Mouse (Mus musculus): ENCODE data around the gene Lef1. TPM values are rescaled to one million over a fixed set of nuclear protein-coding genes. Genes with fewer than 3 reads are reported as not detected.

Lef1 gene
- total and polyA plus RNA-seq, 3 experiments, result 10.0 to 11.7 (median 10.9) TPM

DNA sequence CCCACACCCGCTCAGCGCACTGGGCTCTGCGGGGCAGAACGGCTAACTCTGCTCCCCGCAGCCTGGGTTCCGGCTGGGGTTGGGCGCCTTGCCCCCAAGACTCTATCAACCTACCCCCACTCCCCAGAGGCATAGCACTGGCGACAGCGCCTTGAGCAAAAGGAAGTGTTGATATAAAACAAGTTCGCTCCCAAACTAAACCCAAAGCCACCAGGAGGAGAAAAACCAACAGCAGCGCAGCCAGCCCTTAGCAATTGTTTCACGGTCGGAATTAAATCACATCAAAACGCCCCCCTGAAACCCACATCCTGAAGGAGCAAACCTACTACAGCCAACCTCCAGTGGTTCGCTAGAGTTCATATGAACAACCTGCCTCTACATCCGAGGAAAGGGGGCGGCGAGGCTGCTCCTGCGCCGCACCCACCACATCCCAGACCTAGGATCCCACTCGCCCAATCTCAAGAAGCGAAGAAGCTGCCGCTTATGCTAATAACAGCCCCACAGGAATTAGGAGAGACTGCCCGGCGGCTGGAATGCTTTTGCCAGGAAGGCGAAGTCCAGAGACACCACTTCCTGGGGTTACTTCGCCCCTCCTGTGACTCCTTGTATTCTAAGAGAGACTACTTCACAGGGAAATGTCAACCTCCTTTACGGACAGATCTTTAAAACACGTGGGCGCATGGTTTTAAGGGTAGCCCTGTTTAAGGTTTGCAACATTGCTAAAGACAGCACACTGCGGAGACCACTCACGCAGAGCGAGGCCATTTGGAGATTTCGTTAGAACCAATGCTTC lies 2.8 kb upstream of the Lef1 start:
- DNase-seq, result no peak

DNA sequence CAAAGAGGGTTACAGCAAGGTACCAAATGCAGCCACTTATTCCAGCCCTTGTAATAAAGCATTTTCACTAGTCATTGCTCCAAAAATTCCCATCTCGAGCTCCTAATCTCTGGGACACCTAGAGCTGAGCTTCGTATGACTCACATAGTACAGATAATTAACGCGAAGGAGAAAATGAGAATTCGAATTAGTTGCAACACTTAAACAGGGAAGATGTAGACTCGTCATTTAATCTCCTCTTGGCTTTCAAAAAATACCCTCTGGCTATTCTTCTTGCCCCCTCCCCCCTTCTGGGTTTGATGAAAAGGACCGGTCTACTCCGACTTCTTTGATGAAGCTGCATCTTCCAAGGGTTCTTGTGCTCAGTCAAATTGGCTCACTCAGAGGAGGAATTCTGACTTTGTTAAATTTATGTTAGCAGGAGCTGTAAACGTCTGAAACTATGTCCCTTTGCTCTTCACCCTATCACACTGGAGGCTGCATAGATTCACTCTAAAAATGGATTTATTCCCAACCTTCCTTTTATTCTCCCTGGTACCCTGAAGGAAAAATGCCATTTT lies 2.1 kb upstream of the Lef1 start:
- DNase-seq, result no peak

DNA sequence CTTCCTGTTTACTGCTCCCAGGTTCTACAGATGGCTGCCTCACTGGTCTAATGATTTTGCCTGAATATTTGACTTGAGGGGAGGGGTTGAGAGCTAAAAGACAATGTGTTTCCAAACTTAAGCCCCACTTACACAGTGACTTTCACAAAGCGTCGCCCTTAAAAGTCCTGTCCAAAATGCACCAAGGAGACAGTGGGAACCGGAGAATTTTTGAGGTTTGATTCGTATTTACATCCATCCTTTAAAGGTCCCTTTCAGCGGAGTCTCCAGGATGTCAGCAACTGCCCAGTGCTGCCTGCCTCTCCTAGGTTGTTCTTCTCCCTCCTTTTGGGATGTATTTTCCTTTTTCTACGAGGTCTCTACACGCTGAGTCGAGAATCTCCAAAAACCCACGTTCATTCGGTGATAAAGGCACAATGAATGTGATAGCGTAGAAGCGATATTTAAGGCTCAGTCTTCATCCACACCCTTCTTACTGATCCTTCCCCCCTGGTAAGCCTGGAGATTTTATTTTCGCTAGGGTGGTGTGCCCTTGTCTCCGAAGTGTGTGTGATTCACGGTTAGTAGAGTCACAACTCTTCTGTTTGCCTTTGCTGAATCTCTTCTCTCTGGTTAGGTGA lies 1.1 kb upstream of the Lef1 start:
- DNase-seq, result no peak

DNA sequence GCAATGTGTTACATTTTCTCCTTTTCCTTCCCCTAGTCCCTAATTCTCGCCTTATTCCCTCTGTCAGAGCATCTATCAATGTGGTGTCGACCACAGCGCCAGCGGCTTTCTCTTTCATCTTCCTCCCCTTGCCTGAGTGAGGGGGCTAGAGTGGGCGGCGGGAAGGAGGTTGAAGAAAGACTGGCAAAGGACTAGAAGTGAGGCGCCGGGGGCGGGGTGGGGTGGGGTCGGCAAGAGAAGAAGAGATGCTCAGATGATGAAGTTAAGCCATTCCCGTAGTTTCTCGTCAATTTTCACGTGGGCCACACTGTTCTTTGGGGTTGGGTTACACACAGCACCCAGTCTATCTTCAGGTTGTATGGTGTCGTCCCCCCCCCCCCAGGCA lies 593 bp upstream of the Lef1 start:
- peak; percentile 14 for DNase-seq

DNA sequence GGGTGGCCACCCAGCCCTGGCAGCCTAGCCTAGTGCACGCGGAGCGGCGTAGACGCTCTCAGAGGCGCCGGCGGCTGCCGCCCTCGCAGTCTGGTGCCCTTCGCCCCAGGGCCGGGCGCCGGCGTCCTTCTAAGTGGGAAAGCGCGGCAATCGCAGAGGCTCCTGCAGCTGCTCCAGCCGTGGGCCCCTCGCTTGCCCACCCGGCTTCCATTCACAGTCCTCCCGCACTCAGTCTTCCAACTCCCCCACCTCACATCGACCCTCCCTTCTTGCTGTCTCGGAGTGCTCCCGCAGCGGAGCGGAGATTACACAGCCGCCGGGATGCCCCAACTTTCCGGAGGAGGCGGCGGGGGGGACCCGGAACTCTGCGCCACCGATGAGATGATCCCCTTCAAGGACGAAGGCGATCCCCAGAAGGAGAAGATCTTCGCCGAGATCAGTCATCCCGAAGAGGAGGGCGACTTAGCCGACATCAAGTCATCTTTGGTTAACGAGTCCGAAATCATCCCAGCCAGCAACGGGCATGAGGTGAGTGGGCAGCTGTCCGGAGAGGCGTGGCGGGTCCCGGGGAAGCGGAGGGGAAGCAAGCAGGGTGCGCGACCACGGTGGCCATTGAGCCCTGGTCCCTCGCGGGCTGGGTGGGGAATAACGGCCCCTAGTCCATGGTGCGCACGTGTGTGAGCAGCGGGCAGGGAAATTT lies 1.0 kb downstream of the Lef1 start:
- peak; percentile 74 for DNase-seq

DNA sequence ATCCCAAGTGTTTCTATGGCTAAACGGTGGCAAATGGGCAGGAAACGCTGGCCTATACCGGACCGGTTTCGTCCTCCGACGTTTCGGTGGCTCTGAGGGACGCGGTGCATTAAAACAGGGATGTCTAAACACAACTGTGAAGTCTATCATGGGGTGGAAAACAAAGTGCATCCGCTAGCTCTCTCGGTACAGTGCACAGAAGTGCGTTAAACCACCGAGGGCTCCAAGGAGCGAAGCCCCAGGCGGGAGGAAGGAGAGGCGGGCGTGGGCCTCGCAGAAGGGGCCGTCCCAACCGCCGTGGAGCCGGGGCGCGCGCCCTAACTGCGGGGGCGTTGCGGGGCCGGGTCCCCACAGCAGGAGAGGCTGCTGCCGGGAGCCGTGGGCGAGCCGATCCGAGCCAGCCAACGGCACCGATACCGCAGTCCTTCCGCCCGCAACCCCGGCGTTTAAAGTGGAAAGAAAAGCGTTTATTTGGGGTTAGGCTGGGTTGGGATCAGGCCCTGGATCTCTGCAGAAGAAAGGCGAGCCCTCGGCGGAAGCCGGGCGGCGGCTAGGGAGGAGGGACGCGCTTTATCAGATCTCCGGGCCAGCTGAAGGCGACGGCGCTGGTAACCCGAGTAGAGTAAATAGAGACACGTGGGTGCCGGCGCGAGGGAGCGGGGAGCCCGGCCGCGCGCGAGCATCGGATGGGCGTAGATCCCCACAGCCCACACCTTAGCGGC lies 1.7 kb downstream of the Lef1 start:
- peak; percentile 81 for DNase-seq

DNA sequence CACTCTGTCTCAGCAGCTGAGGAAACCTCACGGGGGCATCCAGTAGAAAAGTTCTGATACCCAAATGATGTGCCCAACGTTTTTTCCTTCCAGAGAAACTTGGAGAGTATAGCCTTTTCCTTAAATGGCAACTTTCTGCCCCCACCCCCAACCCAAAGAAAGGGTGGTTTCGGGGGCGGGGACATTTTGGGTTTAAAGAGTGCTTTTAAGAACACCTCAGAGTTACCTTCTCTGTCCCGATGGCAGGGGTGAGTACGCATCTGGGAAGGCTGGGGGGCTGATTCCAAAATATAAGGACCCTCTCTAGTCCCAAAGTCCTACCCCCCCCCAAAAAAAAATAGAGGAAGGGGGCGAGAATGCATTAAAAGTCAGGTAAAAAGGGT lies 2.3 kb downstream of the Lef1 start:
- DNase-seq, result no peak

DNA sequence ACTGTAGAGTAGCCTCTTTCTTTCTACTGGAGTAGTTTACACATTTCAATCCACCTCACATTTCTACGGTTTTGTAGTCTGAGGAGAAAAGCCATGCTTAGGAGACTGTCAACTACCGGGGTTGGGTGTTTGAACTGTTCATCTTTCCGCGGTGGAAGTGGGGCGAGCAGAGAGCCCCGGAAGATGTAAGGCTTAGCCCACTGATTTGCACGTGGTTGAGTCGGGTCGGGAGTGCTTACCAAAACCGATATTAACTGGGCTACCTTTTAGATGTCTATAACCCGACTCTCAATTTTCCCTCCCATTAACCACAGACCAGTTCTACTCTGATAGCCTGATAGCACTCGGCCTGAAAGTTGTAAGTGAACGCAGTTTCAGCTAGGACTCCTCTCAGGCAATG lies 2.8 kb downstream of the Lef1 start:
- peak; percentile 23 for DNase-seq

DNA sequence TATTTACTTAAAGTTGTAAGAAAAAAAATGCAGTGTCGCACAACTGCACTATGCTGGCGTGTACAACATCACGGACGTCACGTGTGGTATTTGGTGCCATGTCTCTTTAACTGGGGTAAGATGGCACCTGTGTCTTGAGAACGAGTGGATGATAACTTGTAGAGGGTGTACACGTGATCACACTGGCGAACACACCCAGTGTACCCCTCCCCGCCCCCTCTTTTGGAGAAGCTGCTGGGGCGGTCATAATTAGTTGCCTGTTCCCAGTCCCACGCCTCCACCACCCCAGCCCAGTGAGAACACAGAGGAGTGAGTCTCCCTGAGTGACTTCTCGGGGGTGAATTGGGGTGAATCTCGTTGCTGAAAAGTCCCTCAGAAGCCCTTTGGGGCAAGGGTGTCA lies 5.8 kb downstream of the Lef1 start:
- no peak for DNase-seq

DNA sequence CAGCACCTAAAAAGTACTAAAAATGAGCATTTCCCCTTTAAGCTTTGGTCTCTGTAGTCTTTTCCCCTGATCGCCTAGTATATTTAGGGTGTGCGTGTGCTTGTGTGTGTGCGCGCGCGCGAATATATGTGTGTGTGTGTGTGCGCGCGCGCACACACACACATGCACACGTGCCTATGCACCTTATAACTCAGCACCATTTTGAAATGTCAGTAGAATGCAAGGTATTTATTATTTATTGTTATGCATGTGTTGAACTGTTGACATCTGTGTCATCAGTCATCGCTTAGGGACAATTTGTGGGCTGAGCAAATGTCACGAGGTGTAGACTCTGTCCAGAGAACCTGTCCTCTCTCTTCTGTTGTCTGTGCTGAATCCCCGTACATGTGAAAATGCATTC lies 7.1 kb downstream of the Lef1 start:
- no peak for DNase-seq

DNA sequence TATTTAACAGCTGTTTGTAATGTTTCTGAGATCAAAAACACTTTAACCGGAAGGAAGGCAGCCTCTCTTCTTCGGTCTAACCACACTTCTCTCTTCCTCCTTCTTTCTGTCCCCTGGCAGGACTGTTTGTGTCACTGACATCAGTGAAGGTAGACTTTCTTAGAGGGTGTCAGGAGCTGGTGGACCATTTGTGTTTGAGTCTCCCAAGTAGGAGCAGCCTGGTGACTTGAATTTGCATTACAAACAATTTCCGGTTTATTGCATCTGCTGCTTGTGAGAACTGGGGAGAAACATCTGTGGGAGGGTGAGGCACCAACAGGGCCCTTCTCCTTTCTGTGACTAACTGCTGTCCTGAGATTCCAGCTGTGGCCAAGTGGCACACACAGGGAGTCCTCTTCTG lies 7.6 kb downstream of the Lef1 start:
- no peak for DNase-seq

DNA sequence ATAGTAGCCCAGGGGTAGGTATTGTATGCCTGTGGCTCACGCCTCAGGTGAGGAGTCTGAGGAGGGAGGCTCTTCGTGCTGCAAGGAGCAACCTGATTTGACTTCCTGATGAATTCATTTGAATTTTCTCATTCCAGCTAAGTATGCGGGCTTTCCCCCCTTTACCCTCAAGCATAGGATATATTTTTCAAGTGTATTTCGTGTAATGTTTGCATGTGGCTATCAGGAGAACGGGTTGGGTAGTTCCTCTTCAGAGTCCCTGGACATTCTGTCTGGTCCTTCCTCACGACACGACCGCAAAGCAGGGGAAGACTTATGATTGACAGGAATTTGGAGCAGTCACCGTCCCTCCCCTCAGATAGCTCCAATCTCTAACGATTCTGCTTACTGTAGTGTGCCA lies 9.2 kb downstream of the Lef1 start:
- DNase-seq, result no peak

DNA sequence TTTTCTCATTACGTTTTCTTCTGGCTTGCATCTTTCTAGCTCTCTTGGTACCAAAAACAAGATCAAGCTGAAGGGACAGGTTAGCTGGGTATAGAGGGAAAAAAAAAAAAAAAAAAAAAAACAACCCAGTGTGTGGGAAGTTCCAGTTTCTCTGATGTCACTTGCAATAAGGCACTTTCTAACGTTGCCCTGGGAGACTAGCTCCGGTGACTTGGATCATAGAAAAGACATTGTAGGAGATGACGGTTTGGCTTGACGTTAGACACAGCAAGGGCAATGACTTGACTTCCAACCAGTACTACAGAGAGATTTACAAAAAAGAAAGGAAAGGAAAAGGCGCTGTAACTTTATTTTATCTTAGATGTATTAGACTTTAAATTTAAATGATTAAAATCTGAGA lies 13.2 kb downstream of the Lef1 start:
- DNase-seq, result no peak

DNA sequence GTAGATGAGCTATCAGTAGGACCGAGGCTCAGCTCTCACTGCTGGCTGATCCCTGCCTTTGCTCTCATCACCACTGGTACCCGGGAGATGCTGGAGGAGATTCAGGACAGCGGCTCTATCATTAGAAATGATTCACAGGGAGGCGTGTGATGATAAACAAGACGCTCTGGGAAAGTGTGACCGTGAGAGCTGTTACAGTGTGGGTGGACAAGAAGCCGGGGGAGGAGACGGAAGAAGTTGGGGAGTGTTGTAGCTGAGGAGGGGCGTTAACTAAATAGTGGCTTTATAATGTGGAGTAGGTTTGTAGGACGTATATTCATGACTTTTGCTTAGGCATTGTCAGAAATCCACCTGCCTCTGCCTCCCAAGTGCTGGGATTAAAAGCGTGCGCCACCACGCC lies 15.6 kb downstream of the Lef1 start:
- DNase-seq, result no peak

DNA sequence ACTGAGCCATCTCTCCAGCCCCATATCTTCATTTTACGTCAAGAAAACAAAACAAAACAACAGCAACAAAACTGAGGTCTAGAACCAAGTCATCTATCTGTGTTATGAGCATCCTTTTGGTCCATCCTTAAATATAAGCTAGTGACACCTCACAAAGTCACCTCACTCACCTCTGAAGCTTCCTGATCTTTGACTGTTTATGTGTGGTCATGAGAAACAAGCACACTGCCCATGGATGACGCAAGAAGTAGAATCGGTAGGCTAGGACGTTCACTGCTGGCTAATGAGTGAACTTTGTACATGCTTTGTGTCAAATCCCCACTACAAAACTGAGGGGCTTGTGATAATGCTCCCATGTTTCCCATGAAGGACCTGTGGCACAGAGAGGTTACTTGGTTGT lies 16.2 kb downstream of the Lef1 start:
- no peak for DNase-seq

DNA sequence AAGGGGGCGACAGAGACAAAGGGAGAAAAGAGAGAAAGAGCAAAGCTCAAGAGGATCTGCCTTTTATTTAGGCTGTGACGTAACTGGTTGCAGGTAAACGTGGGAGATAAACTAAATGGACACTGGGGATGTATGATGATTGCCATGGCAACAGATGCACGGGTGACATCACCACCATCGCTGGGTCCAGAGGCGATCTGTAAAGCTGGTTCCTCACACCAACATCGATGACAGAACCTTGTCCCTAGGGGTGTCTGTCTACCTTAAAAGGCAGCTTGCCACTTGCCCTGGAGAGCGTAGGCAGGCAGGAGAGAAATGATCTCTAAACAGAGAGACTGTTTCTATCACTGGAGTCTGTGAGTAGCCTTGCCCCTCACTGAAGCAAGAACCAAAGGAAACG lies 23.7 kb downstream of the Lef1 start:
- DNase-seq, result no peak

DNA sequence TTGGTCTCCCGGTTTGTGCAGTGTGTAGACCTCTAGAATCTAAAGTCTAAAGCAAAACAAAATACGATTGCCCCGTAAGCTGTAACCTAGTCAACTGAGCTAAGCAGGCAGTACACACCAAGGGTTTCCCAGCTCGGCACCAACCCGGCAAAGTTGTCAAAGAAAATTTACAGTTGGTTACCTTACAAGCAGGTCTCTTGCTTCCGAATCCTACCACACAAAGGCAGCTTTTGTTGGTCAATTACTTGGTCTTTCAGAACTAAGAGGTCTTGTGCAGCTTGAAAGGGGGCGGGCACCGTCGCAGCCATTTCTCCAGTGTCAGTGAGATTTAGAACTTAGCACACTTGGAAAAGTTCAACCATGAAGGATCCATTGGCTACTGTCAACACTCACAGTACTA lies 25.2 kb downstream of the Lef1 start:
- DNase-seq, result no peak

DNA sequence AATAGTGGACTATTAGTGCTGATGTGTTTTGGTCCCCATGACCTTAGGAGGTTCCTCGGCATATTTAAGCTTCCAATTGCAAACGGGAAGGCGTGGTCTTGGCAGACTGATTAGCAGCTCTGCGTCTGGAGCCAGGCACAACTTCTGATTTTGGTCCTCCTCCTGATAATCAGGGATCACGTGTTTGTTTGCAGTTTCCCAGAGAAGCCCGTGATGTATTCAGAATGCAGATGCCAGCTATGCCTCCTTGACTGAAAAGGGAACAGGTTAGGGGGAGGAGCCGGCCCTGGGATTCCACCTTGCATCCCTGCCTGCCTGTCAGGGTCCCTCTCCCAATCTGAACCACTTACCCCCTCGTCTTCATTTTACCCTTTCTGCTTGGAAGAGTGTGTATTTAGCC lies 26.2 kb downstream of the Lef1 start:
- DNase-seq, result peak; percentile 24

DNA sequence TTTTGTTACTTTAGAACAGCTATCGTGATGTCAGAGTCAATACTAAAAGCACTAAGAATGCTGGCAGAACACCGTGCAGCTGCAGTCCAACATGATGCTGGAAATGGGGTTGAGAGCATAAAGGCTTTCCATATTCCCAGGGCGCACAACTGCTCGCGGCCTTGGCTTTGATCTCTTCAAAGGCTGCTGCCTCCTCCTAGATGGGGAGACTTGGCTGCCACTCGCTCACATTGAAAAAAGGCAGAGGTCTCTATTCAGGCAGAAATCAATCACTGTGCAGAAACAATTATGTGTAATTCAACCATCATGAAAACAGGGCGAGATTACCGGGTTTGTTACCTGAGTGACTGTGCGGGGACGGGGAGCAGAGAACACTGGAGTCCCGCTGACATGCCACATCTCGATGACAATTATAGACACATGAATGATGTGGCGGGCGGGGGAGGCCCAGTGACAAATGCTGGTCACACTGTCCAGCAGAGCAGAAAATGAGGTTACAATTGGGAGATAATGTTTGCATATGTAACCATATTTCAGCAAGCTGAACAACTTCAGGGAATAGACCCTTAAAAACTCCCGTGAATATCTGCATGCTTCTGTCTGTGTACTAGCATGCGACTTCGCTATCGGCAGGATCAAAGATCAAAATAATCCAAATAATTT lies 27.0 kb downstream of the Lef1 start:
- peak; percentile 74 for DNase-seq

DNA sequence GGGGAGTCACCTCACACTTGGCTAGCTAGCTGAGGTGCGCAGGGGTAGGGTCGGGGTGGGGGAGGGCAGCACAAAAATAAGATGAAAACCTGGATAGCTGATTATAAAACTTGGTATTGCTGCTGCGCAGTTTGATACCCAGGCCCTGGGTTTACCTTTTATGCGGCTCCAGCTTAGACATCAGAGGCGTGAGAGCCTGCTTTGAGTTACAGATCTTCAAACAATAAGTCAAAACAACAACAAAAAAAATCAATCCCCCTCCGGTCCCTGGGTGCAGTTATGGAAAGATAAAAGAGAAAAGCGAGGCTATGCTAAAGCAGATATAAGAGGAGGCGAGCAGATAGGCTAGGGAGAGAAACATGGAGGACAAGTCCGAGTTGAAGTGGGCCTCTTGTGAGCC lies 28.0 kb downstream of the Lef1 start:
- DNase-seq, result no peak

DNA sequence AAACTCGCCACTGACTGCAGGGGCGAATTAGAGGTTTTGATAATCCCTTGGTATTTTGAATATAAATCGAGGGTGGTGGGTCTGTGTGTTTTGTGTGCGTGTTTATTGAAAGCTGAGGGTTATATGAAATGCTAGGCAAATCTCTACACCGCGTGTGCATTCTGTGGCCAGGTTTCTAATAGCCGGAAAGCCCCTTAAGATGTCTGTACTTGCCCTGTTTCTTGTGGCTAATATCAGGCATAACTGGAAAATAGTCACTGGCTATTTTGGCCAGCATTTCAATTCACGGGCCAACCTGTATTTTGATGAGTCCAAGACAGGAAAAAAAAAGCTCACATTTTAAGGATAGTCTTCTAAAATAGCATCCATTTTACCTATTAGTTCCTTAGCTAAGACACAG lies 28.5 kb downstream of the Lef1 start:
- no peak for DNase-seq

Data from adrenal gland, adult 2 months (tissue).